Mouse (Mus musculus) heart, embryonic 11.5 days (tissue): ENCODE data around the gene Herc2. TPM values are rescaled to one million over a fixed set of nuclear protein-coding genes. Genes with fewer than 3 reads are reported as not detected.

Source experiments
- ATAC-seq: fragments of 200-750 bp; cut with Nextera tagmentation; replicated peaks from 2 replicates; pipeline ENCODE4 v1.8.0; 2017; ENCODE audit warnings: moderate library complexity; ENCODE audit not compliant: insufficient number of reproducible peaks, low FRiP score, low TSS enrichment
- H3K27ac ChIP-seq: fragments of 300-500 bp; sonication (generic); 2 replicates; pipeline ENCODE4 v1.5.1; 2014; ENCODE audit warnings: mild to moderate bottlenecking, low read depth, low read length
- H3K27me3 ChIP-seq: fragments of 300-500 bp; sonication (generic); 2 replicates; pipeline ENCODE4 v1.6.1; 2014; ENCODE audit warnings: mild to moderate bottlenecking, low read length, mixed read lengths; ENCODE audit not compliant: control insufficient read depth, insufficient read depth
- H3K36me3 ChIP-seq: fragments of 300-500 bp; sonication (generic); 2 replicates; pipeline ENCODE4 v1.6.1; 2014; ENCODE audit warnings: mild to moderate bottlenecking, low read length, moderate library complexity, mixed read lengths; ENCODE audit not compliant: control insufficient read depth, insufficient read depth
- H3K4me1 ChIP-seq: fragments of 300-500 bp; sonication (generic); 2 replicates; pipeline ENCODE4 v1.6.1; 2014; ENCODE audit warnings: low read length; ENCODE audit not compliant: control insufficient read depth, insufficient read depth
- H3K4me2 ChIP-seq: fragments of 300-500 bp; sonication (generic); 2 replicates; pipeline ENCODE4 v1.6.1; 2014; ENCODE audit warnings: mild to moderate bottlenecking, moderate library complexity
- H3K4me3 ChIP-seq: fragments of 300-500 bp; sonication (generic); 2 replicates; pipeline ENCODE4 v1.5.1; 2014; ENCODE audit warnings: low read depth, low read length
- H3K9ac ChIP-seq: fragments of 300-500 bp; sonication (generic); 2 replicates; pipeline ENCODE4 v1.6.1; 2014; ENCODE audit warnings: mild to moderate bottlenecking, low read depth, low read length, moderate library complexity
- H3K9me3 ChIP-seq: fragments of 300-500 bp; sonication (generic); replicated peaks from 2 replicates; pipeline ENCODE4 v1.6.1; 2016; ENCODE audit warnings: low read length; ENCODE audit not compliant: control insufficient read depth
- WGBS: fragments of 180-500 bp; shearing (Covaris S2); extraction: QIAGEN DNeasy Blood & Tissue Kit; methylation state at CpG from one replicate; pipeline ENCODE4 v1.1.7; 2014; ENCODE audit not compliant: insufficient replicate concordance; 5-methylcytosine and 5-hydroxymethylcytosine counted together
- polyA plus RNA-seq: library from polyadenylated mRNA; unstranded; fragments of >200 nt; fragmentation: Nextera tagmentation; extraction: Ambion mirVana; gene quantifications from 2 replicates; pipeline ENCODE4 v1.2.1, GENCODE M21; 2014

The Herc2 gene
- polyA plus RNA-seq, 1 experiment from 2014 or later = 21.1 TPM

DNA sequence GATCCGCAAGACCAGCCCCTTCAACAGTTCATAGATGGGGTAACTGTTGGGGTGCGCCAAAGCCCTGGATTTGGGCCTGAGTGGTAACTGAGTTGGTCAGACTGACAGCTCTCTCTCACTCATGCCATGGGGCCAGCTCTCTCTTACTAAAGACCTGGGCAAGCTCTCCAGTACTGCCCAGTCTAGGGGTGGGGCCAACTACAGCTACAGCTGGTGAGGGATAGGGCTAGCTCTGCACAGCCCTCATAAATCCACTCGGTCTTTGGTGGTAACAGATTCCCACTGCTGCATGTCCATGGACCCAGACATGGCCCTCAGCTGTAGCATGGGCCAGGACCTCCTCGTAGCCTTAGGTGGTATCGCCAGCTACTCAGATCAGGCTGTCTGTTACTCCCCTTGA, 41.4 kb downstream of the Herc2 start:
- no peak for ATAC-seq
- H3K4me1 ChIP-seq = no peaks in the 10 kb centered on the region
- H3K4me2 ChIP-seq = no peak overlapping the region
- no peak overlapping the region for H3K4me3 ChIP-seq
- no peaks in the 10 kb centered on the region for H3K9me3 ChIP-seq
- 95% methylated on average over 5 of the region's 5 CpGs for WGBS
- H3K36me3 ChIP-seq = peaks cover 6% of the 10 kb centered on the region
- H3K9ac ChIP-seq = no peak overlapping the region
- H3K27me3 ChIP-seq = no peaks in the 10 kb centered on the region
- H3K27ac ChIP-seq = no peak overlapping the region

DNA sequence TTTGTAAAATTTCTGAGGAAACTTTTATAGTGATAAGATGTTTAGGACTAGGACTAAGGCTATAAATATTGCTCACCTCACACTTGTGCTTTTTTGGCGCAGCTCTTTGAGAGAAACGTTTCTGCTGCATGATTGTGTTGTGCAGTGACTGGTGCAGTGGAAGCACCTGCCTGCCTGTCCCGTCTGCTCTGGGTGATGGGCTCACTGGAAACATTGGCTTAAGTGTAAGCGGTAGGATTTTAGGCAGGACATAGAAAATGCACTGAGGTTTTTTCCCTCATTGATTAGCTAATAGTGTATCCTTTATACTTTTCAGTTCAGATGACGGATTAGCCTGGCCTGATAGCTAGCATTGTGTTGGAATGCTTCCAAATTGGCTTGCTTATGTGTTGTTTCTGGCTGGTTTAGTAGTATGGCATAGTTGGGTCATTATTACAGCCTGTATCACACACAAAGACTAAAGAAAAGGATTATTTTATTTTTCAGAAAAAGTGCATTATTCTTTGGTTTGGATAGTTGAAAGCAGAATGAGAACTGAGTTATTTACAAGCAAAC, 52.4 kb downstream of the Herc2 start:
- 85% methylated on average over 5 of the region's 5 CpGs for WGBS
- no peaks in the 10 kb centered on the region for H3K4me1 ChIP-seq
- no peak overlapping the region for H3K27ac ChIP-seq
- H3K36me3 ChIP-seq = peaks cover 8% of the 10 kb centered on the region
- no peak overlapping the region for H3K9ac ChIP-seq
- no peak overlapping the region for H3K4me3 ChIP-seq
- no peaks in the 10 kb centered on the region for H3K27me3 ChIP-seq
- no peaks in the 10 kb centered on the region for H3K9me3 ChIP-seq
- ATAC-seq = no peak
- no peak overlapping the region for H3K4me2 ChIP-seq

GRCm38 (mm10) chr7:56112999-56113398, 63.0 kb downstream of the Herc2 start:
- peaks cover 3% of the 10 kb centered on the region; the same call in 1 of the 2 replicates for H3K36me3 ChIP-seq
- 89% methylated on average over 6 of the region's 6 CpGs for WGBS
- H3K9ac ChIP-seq = no peak overlapping the region
- H3K27me3 ChIP-seq = no peaks in the 10 kb centered on the region
- no peak overlapping the region for H3K4me3 ChIP-seq
- H3K4me2 ChIP-seq = no peak overlapping the region
- H3K4me1 ChIP-seq = no peaks in the 10 kb centered on the region
- no peak for ATAC-seq
- no peak overlapping the region for H3K27ac ChIP-seq
- H3K9me3 ChIP-seq = no peaks in the 10 kb centered on the region

DNA sequence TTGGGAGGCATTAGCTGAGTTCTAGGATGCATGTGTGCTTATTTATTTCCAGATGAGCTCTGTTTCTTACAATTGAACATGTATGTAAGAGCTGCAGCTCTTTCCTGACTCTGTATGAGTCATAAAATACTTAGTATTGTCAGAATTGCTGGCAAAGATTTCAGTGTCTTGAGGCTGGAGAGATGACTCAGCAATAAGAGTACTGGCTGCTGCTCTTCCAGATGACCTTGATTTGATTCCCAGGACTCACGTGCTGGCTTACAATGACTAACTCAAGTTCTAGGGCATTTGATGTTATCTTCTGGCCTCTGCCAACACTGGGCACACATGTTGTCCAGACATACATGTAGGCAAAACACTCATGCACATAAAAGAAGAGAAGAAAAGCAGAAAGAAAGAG, 64.2 kb downstream of the Herc2 start:
- no peaks in the 10 kb centered on the region for H3K4me1 ChIP-seq
- no peak overlapping the region for H3K9ac ChIP-seq
- H3K27me3 ChIP-seq = no peaks in the 10 kb centered on the region
- no peaks in the 10 kb centered on the region for H3K9me3 ChIP-seq
- H3K27ac ChIP-seq = no peak overlapping the region
- no peak for ATAC-seq
- H3K4me3 ChIP-seq = no peak overlapping the region
- H3K36me3 ChIP-seq = peaks cover 3% of the 10 kb centered on the region; the same call in 1 of the 2 replicates
- 50% methylated on average over 1 of the region's 1 CpGs for WGBS
- H3K4me2 ChIP-seq = no peak overlapping the region

GRCm38 (mm10) chr7:56120968-56121367, 71.0 kb downstream of the Herc2 start:
- no peaks in the 10 kb centered on the region for H3K9me3 ChIP-seq
- H3K4me2 ChIP-seq = no peak overlapping the region
- WGBS = 82% methylated on average over 7 of the region's 7 CpGs
- no peak for ATAC-seq
- no peak overlapping the region for H3K9ac ChIP-seq
- no peak overlapping the region for H3K27ac ChIP-seq
- no peak overlapping the region for H3K4me3 ChIP-seq
- 0 out of 2 replicates have a peak, but pooled peaks cover 6% of the 10 kb centered on the region for H3K36me3 ChIP-seq
- no peaks in the 10 kb centered on the region for H3K4me1 ChIP-seq
- no peaks in the 10 kb centered on the region for H3K27me3 ChIP-seq

DNA sequence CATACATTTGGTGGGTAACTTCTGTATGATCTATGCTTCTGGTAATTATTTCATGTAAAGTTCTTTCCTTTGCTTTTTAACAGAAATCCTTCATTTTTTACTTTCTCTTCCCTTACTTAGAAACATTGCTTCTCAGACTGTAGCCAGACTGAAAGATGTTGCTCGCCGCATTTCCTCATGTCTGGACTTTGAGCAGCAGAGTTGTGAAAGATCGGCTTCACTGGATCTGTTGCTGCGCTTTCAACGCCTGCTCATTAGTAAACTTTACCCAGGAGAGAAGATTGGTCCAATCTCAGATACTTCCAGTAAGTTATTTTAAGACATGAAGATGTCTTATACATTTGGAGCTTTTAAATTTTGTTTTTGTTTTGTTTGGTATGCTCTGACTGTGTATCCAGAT, 71.4 kb downstream of the Herc2 start:
- 90% methylated on average over 5 of the region's 5 CpGs for WGBS
- Histone ChIP-seq H3K36me3 (0 out of 2 replicates have a peak, but pooled peaks cover 6% of the 10 kb centered on the region), H3K27me3 (no peaks in the 10 kb centered on the region), H3K4me2 (no peak overlapping the region), H3K27ac (no peak overlapping the region), H3K4me1 (no peaks in the 10 kb centered on the region), H3K9me3 (no peaks in the 10 kb centered on the region), H3K9ac (no peak overlapping the region), H3K4me3 (no peak overlapping the region)
- no peak for ATAC-seq

GRCm38 (mm10) chr7:56128080-56128479, 78.1 kb downstream of the Herc2 start:
- 0 out of 2 replicates have a peak, but pooled peaks cover 3% of the 10 kb centered on the region for H3K36me3 ChIP-seq
- H3K9ac ChIP-seq = no peak overlapping the region
- H3K27ac ChIP-seq = no peak overlapping the region
- H3K4me3 ChIP-seq = no peak overlapping the region
- no peak overlapping the region for H3K4me2 ChIP-seq
- H3K27me3 ChIP-seq = no peaks in the 10 kb centered on the region
- WGBS = 87% methylated on average over 3 of the region's 3 CpGs
- no peaks in the 10 kb centered on the region for H3K9me3 ChIP-seq
- ATAC-seq = no peak
- no peaks in the 10 kb centered on the region for H3K4me1 ChIP-seq

DNA sequence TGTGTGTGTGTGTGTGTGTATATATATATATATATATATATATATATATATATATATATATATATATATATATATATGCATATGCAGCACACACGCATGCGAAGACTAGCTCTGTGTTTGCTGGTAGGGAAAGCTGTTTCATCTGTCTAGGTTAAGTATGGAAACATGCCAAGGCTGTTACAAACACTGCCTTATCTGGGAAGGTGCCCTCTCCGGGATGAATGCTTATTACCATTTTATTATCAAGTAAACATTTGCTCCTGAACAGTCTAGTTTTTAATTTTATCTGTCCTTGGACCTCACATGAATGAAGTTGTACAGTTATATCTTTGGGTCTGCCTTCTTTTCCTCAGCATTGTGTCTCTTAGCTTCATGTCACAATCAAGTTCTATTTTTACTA, 79.6 kb downstream of the Herc2 start:
- H3K9ac ChIP-seq = no peak overlapping the region
- H3K27ac ChIP-seq = no peak overlapping the region
- no peaks in the 10 kb centered on the region for H3K9me3 ChIP-seq
- no peak overlapping the region for H3K4me2 ChIP-seq
- ATAC-seq = no peak
- H3K4me3 ChIP-seq = no peak overlapping the region
- H3K36me3 ChIP-seq = peaks cover 6% of the 10 kb centered on the region; the same call in 1 of the 2 replicates
- no peaks in the 10 kb centered on the region for H3K4me1 ChIP-seq
- 82% methylated on average over 3 of the region's 3 CpGs for WGBS
- no peaks in the 10 kb centered on the region for H3K27me3 ChIP-seq

DNA sequence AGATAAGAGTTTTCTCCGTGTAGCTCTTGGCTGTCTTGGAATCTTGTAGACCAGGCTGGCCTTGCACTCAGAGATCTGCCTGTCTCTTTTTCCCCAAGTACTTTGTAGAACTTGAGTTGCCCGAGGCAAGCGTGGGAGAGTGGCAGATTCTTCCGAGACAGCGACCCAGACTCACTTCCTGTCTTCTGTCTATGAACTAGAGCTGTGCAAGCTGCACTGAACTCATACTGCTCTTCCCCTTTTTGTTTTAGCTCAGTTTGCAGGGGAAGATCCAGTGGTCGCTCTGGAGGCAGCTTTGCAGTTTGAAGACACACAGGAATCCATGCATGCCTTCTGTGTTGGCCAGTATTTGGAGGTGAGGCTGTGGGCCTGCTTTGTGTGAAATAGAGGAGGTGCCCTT, 81.6 kb downstream of the Herc2 start:
- H3K27me3 ChIP-seq = no peaks in the 10 kb centered on the region
- 66% methylated on average over 6 of the region's 6 CpGs for WGBS
- no peak overlapping the region for H3K4me3 ChIP-seq
- ATAC-seq = no peak
- no peak overlapping the region for H3K9ac ChIP-seq
- no peaks in the 10 kb centered on the region for H3K9me3 ChIP-seq
- H3K27ac ChIP-seq = no peak overlapping the region
- H3K4me2 ChIP-seq = no peak overlapping the region
- H3K4me1 ChIP-seq = no peaks in the 10 kb centered on the region
- peaks cover 9% of the 10 kb centered on the region; the same call in 1 of the 2 replicates for H3K36me3 ChIP-seq
